Mouse (Mus musculus) embryonic facial prominence, embryonic 11.5 days (tissue): ENCODE results near the gene Ceacam18. TPM values are rescaled to one million over a fixed set of nuclear protein-coding genes. Genes with fewer than 3 reads are reported as not detected.
"Not testable (repeated sequence)": the region's sequence is repeated elsewhere in the genome, so short reads cannot be mapped to it uniquely, and the experiment has no call there.

Experiments
- ATAC-seq: fragments of 200-750 bp; cut with Nextera tagmentation; replicated peaks from 2 replicates; pipeline ENCODE4 v1.8.0; 2017; ENCODE audit warnings: low read depth; ENCODE audit not compliant: insufficient number of reproducible peaks, low FRiP score, low TSS enrichment
- DNase-seq: peaks from one replicate; pipeline ENCODE4 v3.0.0-alpha.2; 2015; ENCODE audit warnings: low spot score
- H3K27ac ChIP-seq: fragments of 300-500 bp; sonication (generic); replicated peaks from 2 replicates; pipeline ENCODE4 v1.5.1; 2014; ENCODE audit warnings: mild to moderate bottlenecking, low read depth, low read length, control low read depth
- H3K27me3 ChIP-seq: fragments of 300-500 bp; sonication (generic); 2 replicates; pipeline ENCODE4 v1.6.1; 2014; ENCODE audit warnings: mild to moderate bottlenecking, low read length, moderate library complexity, mixed read lengths; ENCODE audit not compliant: control insufficient read depth, insufficient read depth
- H3K36me3 ChIP-seq: fragments of 300-500 bp; sonication (generic); replicated peaks from 2 replicates; pipeline ENCODE4 v1.6.1; 2014; ENCODE audit warnings: low read depth, mild to moderate bottlenecking, low read length, moderate library complexity, mixed read lengths; ENCODE audit not compliant: control insufficient read depth, insufficient read depth
- H3K4me1 ChIP-seq: fragments of 300-500 bp; sonication (generic); 2 replicates; pipeline ENCODE4 v1.6.1; 2014; ENCODE audit warnings: low read length, mixed read lengths; ENCODE audit not compliant: control insufficient read depth, insufficient read depth
- H3K4me2 ChIP-seq: fragments of 300-500 bp; sonication (generic); 2 replicates; pipeline ENCODE4 v1.6.1; 2014; ENCODE audit warnings: low read depth, mild to moderate bottlenecking, control low read depth, low read length, moderate library complexity
- H3K4me3 ChIP-seq: fragments of 300-500 bp; sonication (generic); 2 replicates; pipeline ENCODE4 v1.5.1; 2014; ENCODE audit warnings: low read depth, low read length, control low read depth
- H3K9ac ChIP-seq: fragments of 300-500 bp; sonication (generic); replicated peaks from 2 replicates; pipeline ENCODE4 v1.6.1; 2014; ENCODE audit warnings: mild to moderate bottlenecking, control low read depth, low read length
- H3K9me3 ChIP-seq: fragments of 300-500 bp; sonication (generic); replicated peaks from 2 replicates; pipeline ENCODE4 v1.6.1; 2016; ENCODE audit warnings: mild to moderate bottlenecking, low read length, inconsistent platforms, mixed read lengths; ENCODE audit not compliant: control insufficient read depth
- WGBS: fragments of 180-500 bp; shearing (Covaris S2); extraction: QIAGEN DNeasy Blood & Tissue Kit; methylation state at CpG from one replicate; pipeline ENCODE4 v1.1.7; 2014; 5-methylcytosine and 5-hydroxymethylcytosine counted together
- polyA plus RNA-seq: library from polyadenylated mRNA; unstranded; fragments of >200 nt; fragmentation: Nextera tagmentation; extraction: Ambion mirVana; gene quantifications from 2 replicates; pipeline ENCODE4 v1.2.1, GENCODE M21; 2014

The Ceacam18 gene
- polyA plus RNA-seq, 1 experiment from 2014 or later, result not detected

DNA sequence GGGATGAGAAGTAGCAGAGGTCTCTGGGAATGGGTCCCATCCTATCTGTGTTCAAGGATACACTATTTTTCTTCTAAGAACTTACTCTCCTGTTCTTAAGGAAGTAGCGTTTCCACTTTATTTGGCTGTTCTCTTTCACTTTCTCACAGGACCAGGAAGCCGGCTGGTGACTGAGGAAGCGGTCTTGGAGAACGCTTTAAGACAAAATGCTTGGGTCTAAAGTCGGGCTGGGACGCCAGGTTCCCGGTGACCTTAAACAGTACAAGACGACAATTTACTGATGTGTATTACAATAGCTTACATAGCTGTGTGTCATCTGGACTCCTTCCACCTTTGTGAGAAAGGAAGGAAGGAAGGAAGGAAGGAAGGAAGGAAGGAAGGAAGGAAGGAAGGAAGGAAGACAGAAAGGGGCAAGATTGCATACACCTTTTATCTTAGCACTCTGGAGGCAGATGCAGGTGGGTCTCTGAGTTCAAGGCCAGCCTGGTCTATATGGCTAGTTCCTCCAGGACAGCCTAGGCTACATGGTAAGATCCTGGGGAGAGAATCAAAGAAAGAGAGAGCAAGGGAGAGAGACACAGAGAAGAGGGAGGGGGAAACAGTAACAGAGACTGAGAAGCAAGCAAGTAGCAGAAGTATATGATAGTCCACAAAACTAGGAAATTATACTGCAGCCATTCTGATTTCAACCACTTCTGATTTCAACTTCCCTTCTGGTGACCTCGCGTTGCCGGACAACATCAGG lies 36.7 kb downstream of the Ceacam18 start:
- Histone ChIP-seq H3K36me3 (peaks cover 7% of the 10 kb centered on the region), H3K4me2 (peak overlapping the region; percentile 30), H3K4me1 (no peaks in the 10 kb centered on the region), H3K4me3 (peak overlapping the region; percentile 67), H3K27me3 (no peaks in the 10 kb centered on the region), H3K9ac (peak overlapping the region; percentile 50), H3K27ac (no peak overlapping the region), H3K9me3 (no peaks in the 10 kb centered on the region)
- peak; percentile 26 for ATAC-seq
- DNase-seq, result no peak
- WGBS, result 68% methylated on average over 11 of the region's 11 CpGs

DNA sequence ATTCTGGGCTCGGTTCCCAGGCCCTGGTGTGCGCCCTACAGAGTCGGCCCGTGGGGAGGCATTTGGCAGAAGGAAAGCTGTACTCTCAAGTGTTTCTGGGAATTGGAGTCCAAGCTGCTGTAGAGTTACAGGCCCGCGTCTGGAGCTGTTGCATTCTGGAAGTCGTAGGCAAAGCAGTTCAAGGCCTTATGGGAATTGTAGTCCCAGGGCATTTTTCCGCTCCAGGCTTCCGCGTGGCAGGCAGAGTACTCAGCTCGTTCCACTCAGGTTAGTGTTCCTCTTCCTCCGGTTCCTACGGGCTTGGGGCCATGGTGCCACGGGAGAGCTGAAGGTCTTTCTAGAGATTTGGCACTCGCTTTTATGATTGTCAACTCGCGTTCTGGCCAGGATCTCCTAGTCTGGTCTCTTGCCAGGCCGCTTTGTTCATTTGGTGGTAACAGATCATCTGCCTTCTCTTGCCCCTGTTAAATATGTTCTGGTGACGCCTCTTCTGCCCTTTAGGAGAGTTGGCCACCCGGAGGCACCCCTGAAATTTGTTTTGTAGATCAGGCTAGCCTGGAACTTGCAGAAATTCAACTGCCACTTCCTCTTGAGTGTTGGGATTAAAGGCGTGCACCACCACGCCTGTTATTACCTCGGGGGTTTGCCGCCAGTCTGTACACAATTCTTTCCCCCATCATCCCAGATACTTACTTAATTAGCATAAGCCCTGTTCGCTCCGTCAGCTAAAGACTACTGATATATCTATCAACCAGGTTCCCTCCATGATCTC lies 37.5 kb downstream of the Ceacam18 start, which contains the start of gene Ctu1:
TSS of gene Ctu1 (plus strand) at position 208 of the 772 bp plus-strand sequence.
- Histone ChIP-seq H3K9ac (peak within 1 kb of the TSS; percentile 76), H3K4me2 (peak within 1 kb of the TSS; percentile 71), H3K27me3 (no peaks in the 10 kb centered on the region), H3K9me3 (no peaks in the 10 kb centered on the region), H3K4me3 (peak within 1 kb of the TSS; percentile 67), H3K4me1 (no peaks in the 10 kb centered on the region), H3K36me3 (peaks cover 9% of the 10 kb centered on the region), H3K27ac (no peak within 1 kb of the TSS)
- under 1% methylated on average over 26 of the region's 26 CpGs for WGBS
- DNase-seq, result peak; percentile 95
- peak; percentile 96 for ATAC-seq

GRCm38 (mm10) chr7:43672581-43673260 lies 38.2 kb downstream of the Ceacam18 start:
- H3K4me1 ChIP-seq, result no peaks in the 10 kb centered on the region
- peak overlapping the region; percentile 76 for H3K9ac ChIP-seq
- no peaks in the 10 kb centered on the region for H3K9me3 ChIP-seq
- peak overlapping the region; percentile 67 for H3K4me3 ChIP-seq
- DNase-seq, result peak; percentile 1
- peaks cover 17% of the 10 kb centered on the region for H3K36me3 ChIP-seq
- 17% methylated on average over 10 of the region's 10 CpGs for WGBS
- no peak overlapping the region for H3K27ac ChIP-seq
- H3K27me3 ChIP-seq, result no peaks in the 10 kb centered on the region
- ATAC-seq, result 0 out of 2 replicates have a peak, but pooled peaks have one; percentile 5
- H3K4me2 ChIP-seq, result peak overlapping the region; percentile 71

DNA sequence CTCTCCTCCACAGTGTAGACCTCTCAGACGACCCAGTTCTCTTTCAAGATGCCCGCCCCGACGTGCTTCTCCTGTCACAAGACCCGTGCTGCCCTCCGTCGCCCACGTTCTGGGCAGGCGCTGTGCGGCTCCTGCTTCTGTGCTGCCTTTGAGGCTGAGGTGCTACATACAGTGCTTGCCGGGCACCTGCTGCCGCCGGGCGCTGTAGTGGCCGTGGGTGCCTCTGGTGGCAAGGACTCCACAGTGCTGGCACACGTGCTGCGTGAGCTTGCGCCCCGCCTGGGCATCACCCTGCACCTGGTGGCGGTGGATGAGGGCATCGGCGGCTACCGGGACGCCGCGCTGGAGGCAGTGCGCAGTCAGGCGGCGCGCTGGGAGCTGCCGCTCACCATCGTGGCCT lies 40.6 kb downstream of the Ceacam18 start:
- DNase-seq (no peak), ATAC-seq (no peak)
- no peak overlapping the region for H3K9ac ChIP-seq
- no peak overlapping the region for H3K4me2 ChIP-seq
- no peaks in the 10 kb centered on the region for H3K4me1 ChIP-seq
- no peak overlapping the region for H3K27ac ChIP-seq
- H3K27me3 ChIP-seq, result no peaks in the 10 kb centered on the region
- 94% methylated on average over 32 of the region's 32 CpGs for WGBS
- H3K36me3 ChIP-seq, result peaks cover 21% of the 10 kb centered on the region
- no peak overlapping the region for H3K4me3 ChIP-seq
- H3K9me3 ChIP-seq, result no peaks in the 10 kb centered on the region

- no peak overlapping the region for H3K9ac ChIP-seq
- no peak overlapping the region for H3K27ac ChIP-seq
- H3K27me3 ChIP-seq, result no peaks in the 10 kb centered on the region
- H3K4me1 ChIP-seq, result no peaks in the 10 kb centered on the region
- H3K9me3 ChIP-seq, result no peaks in the 10 kb centered on the region
- peak; percentile 30 for DNase-seq
- H3K4me2 ChIP-seq, result no peak overlapping the region
- H3K36me3 ChIP-seq, result peaks cover 21% of the 10 kb centered on the region
- no peak overlapping the region for H3K4me3 ChIP-seq
- no peak for ATAC-seq
These were observed 44.0 kb downstream of the Ceacam18 start for GRCm38 (mm10) chr7:43678517-43678916.

DNA sequence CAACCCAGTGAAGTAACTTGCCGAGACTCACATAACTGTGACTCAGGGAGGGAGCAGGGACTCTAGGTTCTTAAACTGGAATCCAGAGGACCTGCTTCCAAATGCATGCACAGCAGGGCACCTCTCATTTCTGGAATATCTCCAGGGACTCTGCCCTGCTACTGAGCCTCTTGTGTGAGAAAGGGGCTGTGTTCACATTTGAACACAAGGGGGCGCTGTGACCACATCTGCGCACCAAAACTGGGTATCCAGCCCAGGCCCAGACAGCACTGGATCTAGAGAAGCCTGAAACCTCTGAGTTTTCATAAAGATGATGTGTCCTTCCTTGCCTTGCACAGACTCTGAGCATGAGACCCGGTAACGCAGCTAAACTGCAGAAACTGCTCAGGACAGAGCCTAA lies 46.5 kb downstream of the Ceacam18 start:
- DNase-seq, result peak; percentile 72
- H3K4me3 ChIP-seq, result no peak overlapping the region

GRCm38 (mm10) chr7:43682511-43682910 lies 48.0 kb downstream of the Ceacam18 start:
- 27% methylated on average over 1 of the region's 1 CpGs for WGBS
- not testable (repeated sequence) for H3K4me1 ChIP-seq, H3K36me3 ChIP-seq, ATAC-seq, H3K4me2 ChIP-seq, H3K4me3 ChIP-seq, H3K27me3 ChIP-seq, H3K27ac ChIP-seq, H3K9ac ChIP-seq, H3K9me3 ChIP-seq
- DNase-seq, result peak; percentile 3

More for the DNA sequence above, 46.5 kb downstream of the Ceacam18 start:
- Histone ChIP-seq H3K9me3 (no peaks in the 10 kb centered on the region), H3K4me2 (no peak overlapping the region), H3K27ac (no peak overlapping the region), H3K9ac (no peak overlapping the region), H3K36me3 (peaks cover 14% of the 10 kb centered on the region), H3K4me1 (no peaks in the 10 kb centered on the region), H3K27me3 (no peaks in the 10 kb centered on the region)
- 16% methylated on average over 5 of the region's 5 CpGs for WGBS
- ATAC-seq, result no peak
